Comparison of ENCODE assay signal across 8 mouse cellular contexts in genomic region chr1:89453666-89454065, GRCm38 (mm10). TPM values are rescaled to one million over a fixed set of nuclear protein-coding genes. Genes with fewer than 3 reads are reported as not detected.
DNase-seq lines count a peak whose midpoint lies in the region; ATAC-seq and TF ChIP-seq lines count a peak whose summit lies in the region.

No protein-coding gene starts in this region.

- peaks cover 9% of the 10 kb centered on the region; the same call in 1 of the 2 replicates for H3K4me1 ChIP-seq in lung, adult 2 months (ENCODE audit: control insufficient read depth, insufficient read depth, low read length)
- peaks cover 7% of the 10 kb centered on the region; the same call in 1 of the 2 replicates for H3K4me1 ChIP-seq in forebrain, embryonic 11.5 days (replicated peaks; ENCODE audit: control insufficient read depth, insufficient read depth, low read length)
- peaks cover 33% of the 10 kb centered on the region for H3K4me1 ChIP-seq in limb, embryonic 10.5 days
- H3K4me1 ChIP-seq in neural tube, embryonic 15.5 days = peaks cover 30% of the 10 kb centered on the region

- peak overlapping the region; percentile 86 for H3K4me3 ChIP-seq in lung, adult 2 months (replicated peaks; ENCODE audit: extremely low read depth, low read depth, low read length)
- H3K4me3 ChIP-seq in forebrain, embryonic 11.5 days (ENCODE audit: low read depth, low read length) = peak overlapping the region; percentile 79
- H3K4me3 ChIP-seq in limb, embryonic 10.5 days = peak overlapping the region; percentile 86
- peak overlapping the region; percentile 66 for H3K4me3 ChIP-seq in neural tube, embryonic 15.5 days (replicated peaks)

- H3K27me3 ChIP-seq in forebrain, embryonic 11.5 days (ENCODE audit: control insufficient read depth, insufficient read depth, low read length) = no peaks in the 10 kb centered on the region
- no peaks in the 10 kb centered on the region for H3K27me3 ChIP-seq in limb, embryonic 10.5 days (ENCODE audit: low read depth, poor library complexity, severe bottlenecking)
- no peaks in the 10 kb centered on the region for H3K27me3 ChIP-seq in neural tube, embryonic 15.5 days (replicated peaks)

- TF ChIP-seq POLR2A in lung, adult 2 months (IDR thresholded peaks at IDR 0.05; ENCODE audit: borderline replicate concordance, extremely low read depth, low read depth, low read length) = no peak

- H3K9me3 ChIP-seq in forebrain, embryonic 11.5 days (ENCODE audit: control insufficient read depth, low read length) = peaks cover 7% of the 10 kb centered on the region
- H3K9me3 ChIP-seq in limb, embryonic 10.5 days (replicated peaks) = 0 out of 2 replicates have a peak, but pooled peaks cover 4% of the 10 kb centered on the region
- H3K9me3 ChIP-seq in neural tube, embryonic 15.5 days (replicated peaks) = 0 out of 2 replicates have a peak, but pooled peaks cover 1% of the 10 kb centered on the region

- peak overlapping the region; percentile 68 for H3K4me2 ChIP-seq in forebrain, embryonic 11.5 days (ENCODE audit: low read depth, low read length, severe bottlenecking)
- peak overlapping the region; percentile 67 for H3K4me2 ChIP-seq in neural tube, embryonic 15.5 days

- no peaks in the 10 kb centered on the region for H3K36me3 ChIP-seq in forebrain, embryonic 11.5 days (ENCODE audit: control insufficient read depth, insufficient read depth, low read length)
- peaks cover 15% of the 10 kb centered on the region for H3K36me3 ChIP-seq in limb, embryonic 10.5 days
- 0 out of 2 replicates have a peak, but pooled peaks cover 4% of the 10 kb centered on the region for H3K36me3 ChIP-seq in neural tube, embryonic 15.5 days

- ATAC-seq in forebrain, embryonic 11.5 days (replicated peaks; ENCODE audit: low FRiP score) = no peak
- no peak for ATAC-seq in neural tube, embryonic 15.5 days (ENCODE audit: low FRiP score)
- ATAC-seq in megakaryocyte progenitor cell, adult 5-6 weeks (replicated peaks; ENCODE audit: poor library complexity) = no peak

- WGBS in lung, adult 2 months = 35% methylated on average over 6 of the region's 6 CpGs
- 30% methylated on average over 6 of the region's 6 CpGs for WGBS in forebrain, embryonic 11.5 days
- WGBS in limb, embryonic 10.5 days = 40% methylated on average over 6 of the region's 6 CpGs
- WGBS in neural tube, embryonic 15.5 days = 34% methylated on average over 6 of the region's 6 CpGs

- H3K27ac ChIP-seq in forebrain, embryonic 11.5 days (ENCODE audit: low read depth, low read length) = no peak overlapping the region
- peak overlapping the region; percentile 97 for H3K27ac ChIP-seq in limb, embryonic 10.5 days
- peak overlapping the region; percentile 90; the same call in 1 of the 2 replicates for H3K27ac ChIP-seq in neural tube, embryonic 15.5 days (replicated peaks)

- DNase-seq in lung, adult 2 months = no peak
- no peak for DNase-seq in lung, postnatal 25 days (ENCODE audit: low spot score)
- DNase-seq in forebrain, embryonic 11.5 days (ENCODE audit: low spot score) = no peak
- peak; percentile 62 for DNase-seq in limb, embryonic 10.5 days (ENCODE audit: low spot score)
- DNase-seq in layer of hippocampus, adult 11-12 months (ENCODE audit: low spot score) = no peak
- no peak for DNase-seq in cerebellum, postnatal 14 days

- peak overlapping the region; percentile 87 for H3K9ac ChIP-seq in forebrain, embryonic 11.5 days (ENCODE audit: low read length)
- no peak overlapping the region for H3K9ac ChIP-seq in neural tube, embryonic 15.5 days (replicated peaks)

- TF ChIP-seq CTCF in lung, adult 2 months (IDR thresholded peaks at IDR 0.05; ENCODE audit: insufficient read depth, low read length) = no peak

RNA-seq across cellular contexts. Expression of gene Agap1, which starts 0.9 kb away (rescaled TPM):
- 24.1 and 28.0 TPM in 2 replicates for polyA plus RNA-seq in lung, adult 2 months (2012; rRNA removed)
- 35.2 and 36.1 TPM in 2 replicates for polyA plus RNA-seq in forebrain, embryonic 11.5 days (2014; fragmentation: Nextera tagmentation; extraction: Ambion mirVana)
- 12.2 and 14.0 TPM in 2 replicates for polyA plus RNA-seq in limb, embryonic 10.5 days (2016; fragmentation: Nextera tagmentation; extraction: Ambion mirVana)
- 35.1 and 42.6 TPM in 2 replicates for polyA plus RNA-seq in neural tube, embryonic 15.5 days (2015; fragmentation: Nextera tagmentation; extraction: Ambion mirVana)
- 7.8 and 9.4 TPM in 2 replicates for total RNA-seq in megakaryocyte progenitor cell, adult 5-6 weeks (2015)
- total RNA-seq in megakaryocyte progenitor cell, adult 5-6 weeks (2017) = 5.8 and 6.8 TPM in 2 replicates
